Mouse (Mus musculus): ENCODE results near the gene Adam33. TPM values are rescaled to one million over a fixed set of nuclear protein-coding genes. Genes with fewer than 3 reads are reported as not detected.

Adam33 gene
- polyA plus RNA-seq, 1 experiment from 2014 or later = 0.45 TPM

GRCm38 (mm10) chr2:131086667-131087390, 23.2 kb upstream of the Adam33 start, which contains the start of gene Siglec1:
Gene Siglec1 (minus strand): TSS chr2:131086765.
- no peaks in the 10 kb centered on the region for H3K9me3 ChIP-seq (replicated peaks)
- DNase-seq = no peak
- 44% methylated on average over 11 of the region's 11 CpGs for WGBS (ENCODE audit: insufficient replicate concordance)
- no peaks in the 10 kb centered on the region for H3K36me3 ChIP-seq
- no peak within 1 kb of the TSS for H3K4me3 ChIP-seq (replicated peaks)
- peaks cover 13% of the 10 kb centered on the region; the same call in 1 of the 2 replicates for H3K27me3 ChIP-seq
- H3K27ac ChIP-seq = no peak within 1 kb of the TSS
- peaks cover 3% of the 10 kb centered on the region; the same call in 1 of the 2 replicates for H3K4me1 ChIP-seq (replicated peaks)
- no peak within 1 kb of the TSS for H3K9ac ChIP-seq
- no peak for ATAC-seq (ENCODE audit: low read depth)
- no peak within 1 kb of the TSS for H3K4me2 ChIP-seq

DNA sequence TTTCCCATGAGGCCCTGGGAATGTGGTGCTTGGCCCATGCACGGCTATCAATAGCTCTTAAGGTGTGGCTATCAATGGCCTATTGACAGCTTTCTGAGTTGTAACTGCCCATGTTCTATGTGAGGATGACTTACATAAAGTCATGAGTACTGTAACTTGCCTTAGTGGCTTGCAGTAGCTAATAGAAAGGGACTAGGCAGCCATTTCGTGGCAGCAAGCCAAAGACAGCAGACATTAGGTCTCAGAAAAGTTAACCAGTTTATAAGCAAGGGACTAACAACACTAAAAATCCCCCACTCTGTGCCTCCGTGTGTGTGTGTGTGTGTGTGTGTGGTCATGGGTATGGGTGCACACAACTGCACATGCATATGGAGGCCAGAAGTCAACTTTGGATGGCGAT, 20.6 kb upstream of the Adam33 start:
- no peak for DNase-seq
- Histone ChIP-seq H3K4me2 (no peak overlapping the region), H3K4me3 (replicated peaks) (no peak overlapping the region), H3K4me1 (replicated peaks) (peaks cover 7% of the 10 kb centered on the region), H3K9ac (no peak overlapping the region), H3K27me3 (peaks cover 36% of the 10 kb centered on the region), H3K36me3 (no peaks in the 10 kb centered on the region), H3K9me3 (replicated peaks) (no peaks in the 10 kb centered on the region), H3K27ac (no peak overlapping the region)
- no peak for ATAC-seq (ENCODE audit: low read depth)
- 75% methylated on average over 4 of the region's 4 CpGs for WGBS (ENCODE audit: insufficient replicate concordance)

DNA sequence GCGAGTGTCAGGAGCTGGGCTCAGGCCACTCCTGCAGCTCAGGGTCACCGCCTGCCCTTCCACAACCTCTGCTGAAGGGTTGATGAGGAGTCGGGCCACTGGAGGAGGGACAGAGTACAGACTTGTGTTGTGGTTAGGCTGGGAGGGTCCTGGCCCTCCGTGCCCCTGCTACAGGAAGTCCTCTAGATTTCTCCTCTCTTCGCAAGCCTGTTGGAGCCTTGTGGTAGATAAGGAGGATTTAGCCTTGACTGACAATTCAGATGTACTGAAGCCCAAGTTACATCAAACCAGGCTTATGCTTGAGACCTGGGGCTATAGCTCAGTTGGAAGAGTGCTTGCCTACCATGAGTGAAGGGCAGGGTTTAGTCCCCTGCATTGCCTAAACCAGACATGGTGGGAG, 16.9 kb upstream of the Adam33 start:
- H3K27me3 ChIP-seq = peaks cover 46% of the 10 kb centered on the region
- H3K4me3 ChIP-seq (replicated peaks) = no peak overlapping the region
- ATAC-seq (ENCODE audit: low read depth) (no peak), DNase-seq (no peak)
- 12% methylated on average over 5 of the region's 5 CpGs for WGBS (ENCODE audit: insufficient replicate concordance)
- no peaks in the 10 kb centered on the region for H3K36me3 ChIP-seq
- H3K9me3 ChIP-seq (replicated peaks) = no peaks in the 10 kb centered on the region
- H3K27ac ChIP-seq = no peak overlapping the region
- no peak overlapping the region for H3K4me2 ChIP-seq
- H3K9ac ChIP-seq = no peak overlapping the region
- peaks cover 4% of the 10 kb centered on the region; the same call in 1 of the 2 replicates for H3K4me1 ChIP-seq (replicated peaks)

DNA sequence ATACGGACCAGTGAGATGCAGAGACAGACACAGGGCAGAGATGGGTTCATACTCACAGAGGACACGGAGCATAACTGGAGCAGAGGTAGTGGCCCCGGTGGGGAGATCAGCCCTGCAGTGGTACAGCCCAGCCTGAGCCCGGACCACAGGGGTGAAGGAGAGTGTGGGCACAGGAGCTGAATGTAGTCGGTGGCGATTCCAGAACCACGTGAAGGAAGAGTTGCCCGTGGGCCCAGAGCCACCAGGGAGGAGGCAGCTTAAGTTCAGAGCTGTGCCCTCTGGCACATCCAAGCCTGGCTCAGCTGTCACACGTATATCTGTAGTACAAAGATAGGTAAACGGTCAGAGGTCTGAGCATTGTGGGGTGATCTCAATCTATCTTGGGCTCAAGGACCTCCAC, 8.9 kb upstream of the Adam33 start:
- DNase-seq (no peak), ATAC-seq (ENCODE audit: low read depth) (no peak)
- H3K9me3 ChIP-seq (replicated peaks) = no peaks in the 10 kb centered on the region
- no peak overlapping the region for H3K4me3 ChIP-seq (replicated peaks)
- H3K4me1 ChIP-seq (replicated peaks) = no peaks in the 10 kb centered on the region
- no peak overlapping the region for H3K4me2 ChIP-seq
- H3K27ac ChIP-seq = no peak overlapping the region
- no peaks in the 10 kb centered on the region for H3K36me3 ChIP-seq
- 72% methylated on average over 10 of the region's 10 CpGs for WGBS (ENCODE audit: insufficient replicate concordance)
- H3K9ac ChIP-seq = no peak overlapping the region
- peaks cover 54% of the 10 kb centered on the region for H3K27me3 ChIP-seq

DNA sequence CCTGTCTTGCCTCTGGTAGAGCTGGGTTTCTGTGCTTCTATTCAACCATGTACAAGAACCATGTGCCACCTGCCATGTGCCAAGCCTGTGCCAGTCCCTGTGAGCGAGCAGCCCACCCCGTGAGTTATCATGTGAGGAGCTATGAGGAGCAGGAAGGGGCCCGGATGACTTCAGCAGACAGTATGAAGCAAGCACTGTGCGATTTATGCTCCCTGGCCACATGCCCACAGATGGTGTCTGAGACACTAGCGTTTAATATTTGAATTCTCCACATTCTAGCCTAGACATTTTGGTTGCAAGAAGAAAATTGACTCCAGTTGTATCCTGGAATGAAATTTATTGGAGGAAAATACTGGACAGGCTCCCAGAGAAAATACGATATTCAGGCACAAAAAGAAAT, 3.9 kb upstream of the Adam33 start:
- H3K36me3 ChIP-seq = no peaks in the 10 kb centered on the region
- H3K4me2 ChIP-seq = no peak overlapping the region
- no peak for ATAC-seq (ENCODE audit: low read depth)
- H3K4me3 ChIP-seq (replicated peaks) = no peak overlapping the region
- no peak for DNase-seq
- 54% methylated on average over 6 of the region's 6 CpGs for WGBS (ENCODE audit: insufficient replicate concordance)
- H3K9ac ChIP-seq = no peak overlapping the region
- no peaks in the 10 kb centered on the region for H3K9me3 ChIP-seq (replicated peaks)
- no peak overlapping the region for H3K27ac ChIP-seq
- peaks cover 77% of the 10 kb centered on the region for H3K27me3 ChIP-seq
- H3K4me1 ChIP-seq (replicated peaks) = peaks cover 5% of the 10 kb centered on the region

DNA sequence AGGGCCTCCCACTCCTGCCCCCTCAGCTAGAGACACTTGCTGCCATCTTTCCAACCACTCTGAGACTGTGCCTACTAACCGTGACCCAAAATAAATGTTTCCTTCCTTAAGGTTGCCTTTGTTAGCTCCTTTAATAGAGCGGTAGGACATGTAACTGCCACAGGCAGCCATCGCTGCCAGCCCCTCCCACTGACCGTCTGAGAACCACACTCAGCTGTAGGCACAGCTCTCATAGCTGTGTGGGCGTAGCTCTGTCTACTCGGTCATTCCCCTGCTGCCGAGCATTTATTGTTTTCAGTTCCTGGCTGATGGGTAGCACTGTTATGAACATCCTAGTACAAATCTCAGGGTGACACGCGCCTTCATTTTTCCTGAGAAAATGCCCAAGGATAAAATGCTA, 2.7 kb upstream of the Adam33 start:
- no peak for DNase-seq
- Histone ChIP-seq H3K27me3 (peaks cover 84% of the 10 kb centered on the region), H3K4me2 (no peak overlapping the region), H3K9me3 (replicated peaks) (no peaks in the 10 kb centered on the region), H3K36me3 (no peaks in the 10 kb centered on the region), H3K4me3 (replicated peaks) (no peak overlapping the region), H3K9ac (no peak overlapping the region), H3K27ac (no peak overlapping the region), H3K4me1 (replicated peaks) (peaks cover 5% of the 10 kb centered on the region)
- WGBS (ENCODE audit: insufficient replicate concordance) = 53% methylated on average over 9 of the region's 9 CpGs
- ATAC-seq (ENCODE audit: low read depth) = no peak

- DNase-seq (no peak), ATAC-seq (ENCODE audit: low read depth) (no peak)
- 44% methylated on average over 5 of the region's 5 CpGs for whole genome bisulfite sequencing (ENCODE audit: insufficient replicate concordance)
- Histone ChIP-seq H3K4me1 (replicated peaks) (peaks cover 5% of the 10 kb centered on the region), H3K27me3 (peaks cover 94% of the 10 kb centered on the region), H3K9me3 (replicated peaks) (no peaks in the 10 kb centered on the region), H3K9ac (no peak overlapping the region), H3K4me3 (replicated peaks) (no peak overlapping the region), H3K27ac (no peak overlapping the region), H3K36me3 (no peaks in the 10 kb centered on the region), H3K4me2 (no peak overlapping the region)
Observed at GRCm38 (mm10) chr2:131061607-131062006, 2.0 kb downstream of the Adam33 start.

- Histone ChIP-seq H3K4me3 (replicated peaks) (no peak overlapping the region), H3K27me3 (peaks cover 94% of the 10 kb centered on the region), H3K36me3 (no peaks in the 10 kb centered on the region), H3K27ac (no peak overlapping the region), H3K9ac (no peak overlapping the region), H3K9me3 (replicated peaks) (no peaks in the 10 kb centered on the region), H3K4me1 (replicated peaks) (peaks cover 12% of the 10 kb centered on the region), H3K4me2 (no peak overlapping the region)
- no peak for DNase-seq
- ATAC-seq (ENCODE audit: low read depth) = no peak
- WGBS (ENCODE audit: insufficient replicate concordance) = 52% methylated on average over 6 of the region's 6 CpGs
Observed at GRCm38 (mm10) chr2:131060784-131061183, 2.8 kb downstream of the Adam33 start.

DNA sequence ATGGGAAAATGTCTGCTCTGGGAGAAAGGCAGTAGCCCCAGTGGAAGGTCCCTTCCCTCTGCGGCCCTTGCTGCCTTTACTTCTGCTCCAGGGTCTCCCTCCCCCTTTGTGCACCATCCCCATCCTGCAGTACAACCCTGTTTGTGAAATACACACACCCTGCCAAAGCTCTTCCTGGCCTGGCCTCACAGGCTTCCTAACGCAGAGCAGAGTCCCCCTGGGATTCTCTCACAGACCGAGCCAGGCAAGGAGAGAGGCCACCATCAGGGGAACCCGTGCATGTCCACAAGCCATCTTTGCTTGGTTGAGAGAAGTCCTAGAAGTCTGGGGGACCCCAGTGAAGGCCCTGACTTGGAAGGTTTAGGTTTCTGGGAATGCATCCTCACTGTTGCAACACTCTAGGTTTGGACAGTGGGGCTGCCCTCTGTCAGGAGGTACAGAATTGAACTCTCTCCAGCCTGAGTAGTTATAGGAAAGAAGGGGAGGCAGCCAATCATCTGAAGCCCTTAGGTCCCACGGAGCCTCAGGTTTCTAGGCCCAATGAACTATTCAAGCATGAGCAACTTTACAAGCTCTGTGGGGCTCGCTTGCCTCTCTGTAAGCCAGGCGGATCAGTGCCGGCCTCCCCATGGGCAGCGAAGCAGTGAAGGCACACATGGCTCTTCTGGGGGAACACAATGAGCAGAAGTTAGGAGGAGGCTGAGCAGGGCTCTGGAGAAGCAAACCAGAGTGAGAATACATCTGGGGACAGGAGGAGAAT, 3.7 kb downstream of the Adam33 start:
- Histone ChIP-seq H3K36me3 (no peaks in the 10 kb centered on the region), H3K4me1 (replicated peaks) (peaks cover 21% of the 10 kb centered on the region), H3K9me3 (replicated peaks) (no peaks in the 10 kb centered on the region), H3K4me2 (no peak overlapping the region), H3K9ac (no peak overlapping the region), H3K27ac (no peak overlapping the region), H3K4me3 (replicated peaks) (no peak overlapping the region), H3K27me3 (peaks cover 94% of the 10 kb centered on the region)
- DNase-seq (no peak), ATAC-seq (ENCODE audit: low read depth) (no peak)
- WGBS (ENCODE audit: insufficient replicate concordance) = 63% methylated on average over 9 of the region's 9 CpGs

- ATAC-seq (ENCODE audit: low read depth) (no peak), DNase-seq (no peak)
- H3K4me3 ChIP-seq (replicated peaks) = no peak overlapping the region
- peaks cover 27% of the 10 kb centered on the region for H3K4me1 ChIP-seq (replicated peaks)
- H3K27me3 ChIP-seq = peaks cover 94% of the 10 kb centered on the region
- H3K36me3 ChIP-seq = no peaks in the 10 kb centered on the region
- H3K9me3 ChIP-seq (replicated peaks) = no peaks in the 10 kb centered on the region
- no peak overlapping the region for H3K27ac ChIP-seq
- no peak overlapping the region for H3K9ac ChIP-seq
- H3K4me2 ChIP-seq = no peak overlapping the region
- 53% methylated on average over 1 of the region's 1 CpGs for WGBS (ENCODE audit: insufficient replicate concordance)
Observed at GRCm38 (mm10) chr2:131059377-131059776, 4.2 kb downstream of the Adam33 start.

DNA sequence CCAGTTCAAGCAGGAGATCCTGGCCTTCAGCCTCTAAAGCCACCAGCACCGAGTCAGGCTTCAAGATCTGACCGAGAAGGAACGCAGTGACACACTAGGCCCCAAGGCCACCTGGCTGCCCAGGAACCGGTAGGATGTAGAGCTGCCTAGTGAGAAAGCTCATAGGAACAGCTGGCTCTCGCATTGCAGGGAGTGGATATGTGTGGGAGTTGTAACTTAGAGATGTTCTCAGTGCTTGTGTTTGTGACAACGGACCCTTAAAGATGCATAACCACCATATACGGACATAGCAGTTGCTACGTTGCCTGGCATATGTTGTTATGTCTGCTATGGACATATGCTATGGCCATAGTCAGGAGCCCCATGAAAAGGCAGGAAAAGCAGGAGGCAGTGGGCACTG, 4.9 kb downstream of the Adam33 start:
- ATAC-seq (ENCODE audit: low read depth) (no peak), DNase-seq (no peak)
- no peak overlapping the region for H3K4me3 ChIP-seq (replicated peaks)
- WGBS (ENCODE audit: insufficient replicate concordance) = 79% methylated on average over 8 of the region's 8 CpGs
- peaks cover 94% of the 10 kb centered on the region for H3K27me3 ChIP-seq
- H3K4me2 ChIP-seq = no peak overlapping the region
- H3K9ac ChIP-seq = no peak overlapping the region
- H3K27ac ChIP-seq = no peak overlapping the region
- H3K9me3 ChIP-seq (replicated peaks) = no peaks in the 10 kb centered on the region
- peaks cover 33% of the 10 kb centered on the region for H3K4me1 ChIP-seq (replicated peaks)
- no peaks in the 10 kb centered on the region for H3K36me3 ChIP-seq

All from liver, embryonic 13.5 days (tissue).